Mouse (Mus musculus) MN1 (cell line): ENCODE measurements around the gene Reep1.
A peak's percentile ranks its signal among the peaks of the same experiment; 100 is the strongest.

Source experiments
- DNase-seq: peaks from one replicate; pipeline ENCODE4 v3.0.0-alpha.2; 2016; ENCODE audit warnings: low spot score

Reep1 gene

GRCm38 (mm10) chr6:71707511-71708501 lies at the start of gene Reep1:
Gene Reep1 (plus strand): TSS chr6:71707561.
- peak; percentile 32 for DNase-seq

- DNase-seq: peak; percentile 52
Measured at GRCm38 (mm10) chr6:71658290-71658689, 49.1 kb upstream of the Reep1 start.

- no peak for DNase-seq
Measured at GRCm38 (mm10) chr6:71664511-71664910, 42.9 kb upstream of the Reep1 start.

GRCm38 (mm10) chr6:71673166-71673565 lies 34.2 kb upstream of the Reep1 start:
- DNase-seq: no peak

- DNase-seq: no peak
Measured at GRCm38 (mm10) chr6:71678891-71679290, 28.5 kb upstream of the Reep1 start.

- DNase-seq: no peak
Measured at GRCm38 (mm10) chr6:71695150-71695549, 12.2 kb upstream of the Reep1 start.

- DNase-seq: no peak
Measured at GRCm38 (mm10) chr6:71695599-71695998, 11.8 kb upstream of the Reep1 start.

GRCm38 (mm10) chr6:71706871-71707270 lies 490 bp upstream of the Reep1 start:
- no peak for DNase-seq

GRCm38 (mm10) chr6:71708528-71708927 lies 1.2 kb downstream of the Reep1 start:
- no peak for DNase-seq

GRCm38 (mm10) chr6:71710323-71710722 lies 3.0 kb downstream of the Reep1 start:
- DNase-seq: no peak

GRCm38 (mm10) chr6:71711201-71711600 lies 3.8 kb downstream of the Reep1 start:
- no peak for DNase-seq

GRCm38 (mm10) chr6:71713532-71713931 lies 6.2 kb downstream of the Reep1 start:
- no peak for DNase-seq

- DNase-seq: no peak
Measured at GRCm38 (mm10) chr6:71715006-71715405, 7.6 kb downstream of the Reep1 start.

GRCm38 (mm10) chr6:71716434-71716833 lies 9.1 kb downstream of the Reep1 start:
- DNase-seq: no peak

GRCm38 (mm10) chr6:71718322-71718721 lies 11.0 kb downstream of the Reep1 start:
- DNase-seq: no peak

- no peak for DNase-seq
Measured at GRCm38 (mm10) chr6:71719302-71719701, 11.9 kb downstream of the Reep1 start.

- no peak for DNase-seq
Measured at GRCm38 (mm10) chr6:71722988-71723387, 15.6 kb downstream of the Reep1 start.

GRCm38 (mm10) chr6:71723555-71723954 lies 16.2 kb downstream of the Reep1 start:
- DNase-seq: peak; percentile 65

- DNase-seq: no peak
Measured at GRCm38 (mm10) chr6:71726710-71727109, 19.3 kb downstream of the Reep1 start.

GRCm38 (mm10) chr6:71728306-71728705 lies 20.9 kb downstream of the Reep1 start:
- no peak for DNase-seq

- no peak for DNase-seq
Measured at GRCm38 (mm10) chr6:71734910-71735599, 27.7 kb downstream of the Reep1 start.

- no peak for DNase-seq
Measured at GRCm38 (mm10) chr6:71735600-71736010, 28.2 kb downstream of the Reep1 start.

- DNase-seq: no peak
Measured at GRCm38 (mm10) chr6:71736101-71736500, 28.7 kb downstream of the Reep1 start.
